Mouse (Mus musculus) CH12.LX (cell line): ENCODE measurements around the gene Brca1. TPM values are rescaled to one million over a fixed set of nuclear protein-coding genes. Genes with fewer than 3 reads are reported as not detected.

Source experiments
- DNase-seq: peaks from one replicate; pipeline ENCODE4 v3.0.0-alpha.2; 2013; ENCODE audit errors: extremely low read depth
- H3K27ac ChIP-seq: 2 replicates; pipeline ENCODE4 v1.5.1; 2012; ENCODE audit warnings: low read depth, mild to moderate bottlenecking, control low read depth, moderate library complexity; ENCODE audit not compliant: insufficient read depth
- H3K27me3 ChIP-seq: replicated peaks from 2 replicates; pipeline ENCODE3; 2012; ENCODE audit warnings: inconsistent platforms
- H3K36me3 ChIP-seq, 2 experiments: replicated peaks in 1 of 2; 2 replicates each; pipeline versions ENCODE3 to v1.6.1; 2012; ENCODE audit warnings: inconsistent platforms in 1 of 2, low read length in 1 of 2, mild to moderate bottlenecking in 1 of 2, mixed read lengths in 1 of 2, moderate library complexity in 1 of 2; ENCODE audit not compliant: control insufficient read depth in 1 of 2, insufficient read depth in 1 of 2
- H3K4me1 ChIP-seq, 2 experiments: 2 replicates each; pipeline ENCODE4 v1.6.1; 2012; ENCODE audit warnings: inconsistent platforms in 1 of 2, moderate library complexity in 1 of 2; ENCODE audit not compliant: insufficient read depth in 2 of 2, control insufficient read depth in 1 of 2
- H3K4me2 ChIP-seq: 2 replicates; pipeline ENCODE4 v1.6.1; 2012; ENCODE audit warnings: low read depth, mild to moderate bottlenecking, control low read depth; ENCODE audit not compliant: poor library complexity, insufficient read depth, severe bottlenecking
- H3K4me3 ChIP-seq, 3 experiments: fragments of 150-350 bp in 1 of 3; sonication (generic) in 1 of 3; replicated peaks in 1 of 3; 2 replicates each; pipeline versions ENCODE3 to v1.5.1; 2011 to 2012; ENCODE audit warnings: low read depth in 2 of 3, low read length in 2 of 3, mild to moderate bottlenecking in 2 of 3, moderate library complexity in 2 of 3, control low read depth in 1 of 3, improper control_type of control experiment in 1 of 3, inconsistent platforms in 1 of 3, mixed read lengths in 1 of 3; ENCODE audit not compliant: poor library complexity in 1 of 3
- H3K79me2 ChIP-seq: replicated peaks from 2 replicates; pipeline ENCODE4 v1.6.1; 2012; ENCODE audit warnings: mild to moderate bottlenecking, moderate library complexity; ENCODE audit not compliant: control insufficient read depth, poor library complexity, insufficient read depth, severe bottlenecking; ENCODE audit errors: extremely low read depth
- H3K9ac ChIP-seq: 2 replicates; pipeline ENCODE4 v1.6.1; 2012; ENCODE audit warnings: low read depth, mild to moderate bottlenecking, control low read depth, moderate library complexity; ENCODE audit not compliant: insufficient read depth
- H3K9me3 ChIP-seq: replicated peaks from 2 replicates; pipeline ENCODE3; 2012; ENCODE audit warnings: low read length, inconsistent platforms, mixed read lengths
- BHLHE40 ChIP-seq: IDR thresholded peaks from 2 replicates; pipeline ENCODE4 v1.6.1; 2011; ENCODE audit warnings: mild to moderate bottlenecking, low read depth, low read length, improper control_type of control experiment
- CHD1 ChIP-seq: IDR thresholded peaks from 2 replicates; pipeline ENCODE4 v1.6.1; 2012; ENCODE audit warnings: low read depth, low read length, improper control_type of control experiment, inconsistent platforms
- CTCF ChIP-seq, 2 experiments: IDR thresholded peaks in 1 of 2; conservative IDR thresholded peaks in 1 of 2; 2 replicates each; pipeline ENCODE4 v1.5.1; 2011 to 2012; ENCODE audit warnings: low read depth in 2 of 2, low read length in 2 of 2, improper control_type of control experiment in 1 of 2, inconsistent platforms in 1 of 2, mild to moderate bottlenecking in 1 of 2, moderate library complexity in 1 of 2
- E2F4 ChIP-seq: IDR thresholded peaks from 2 replicates; pipeline ENCODE4 v1.6.1; 2011; ENCODE audit warnings: low read depth, low read length, improper control_type of control experiment; ENCODE audit not compliant: insufficient replicate concordance
- ELF1 ChIP-seq: IDR thresholded peaks from 2 replicates; pipeline ENCODE4 v1.6.1; 2014; ENCODE audit warnings: low read depth, mild to moderate bottlenecking, inconsistent platforms, low read length, improper control_type of control experiment
- EP300 ChIP-seq: IDR thresholded peaks from 2 replicates; pipeline ENCODE4 v1.6.1; 2011; ENCODE audit warnings: low read length, improper control_type of control experiment
- HCFC1 ChIP-seq: IDR thresholded peaks from 2 replicates; pipeline ENCODE4 v1.6.1; 2012; ENCODE audit warnings: low read depth, mild to moderate bottlenecking, inconsistent platforms, low read length, improper control_type of control experiment
- IRF4 ChIP-seq: IDR thresholded peaks from 2 replicates; pipeline ENCODE4 v1.6.1; 2014; ENCODE audit warnings: low read depth, mild to moderate bottlenecking, inconsistent platforms, low read length, improper control_type of control experiment
- JUND ChIP-seq: conservative IDR thresholded peaks from 2 replicates; pipeline ENCODE4 v1.6.1; 2011; ENCODE audit warnings: low read depth, low read length, improper control_type of control experiment
- MAFK ChIP-seq: IDR thresholded peaks from 2 replicates; pipeline ENCODE4 v1.6.1; 2011; ENCODE audit warnings: low read length, improper control_type of control experiment; ENCODE audit not compliant: insufficient replicate concordance
- MAX ChIP-seq: IDR thresholded peaks from 2 replicates; pipeline ENCODE4 v1.6.1; 2011; ENCODE audit warnings: low read length, improper control_type of control experiment
- MEF2A ChIP-seq: IDR thresholded peaks from 2 replicates; pipeline ENCODE4 v1.6.1; 2014; ENCODE audit warnings: low read depth, mild to moderate bottlenecking, inconsistent platforms, low read length, improper control_type of control experiment, borderline replicate concordance
- MXI1 ChIP-seq: IDR thresholded peaks from 2 replicates; pipeline ENCODE4 v1.6.1; 2011; ENCODE audit warnings: mild to moderate bottlenecking, low read depth, low read length, improper control_type of control experiment
- MYC ChIP-seq: IDR thresholded peaks from 2 replicates; pipeline ENCODE4 v1.6.1; 2011; ENCODE audit warnings: low read depth, mild to moderate bottlenecking, improper control_type of control experiment, low read length
- NELFE ChIP-seq: IDR thresholded peaks from 2 replicates; pipeline ENCODE4 v1.6.1; 2011; ENCODE audit warnings: low read depth, low read length, improper control_type of control experiment
- NRF1 ChIP-seq: IDR thresholded peaks from 2 replicates; pipeline ENCODE4 v1.6.1; 2014; ENCODE audit warnings: low read depth, mild to moderate bottlenecking, inconsistent platforms, low read length, improper control_type of control experiment, moderate library complexity
- PAX5 ChIP-seq: IDR thresholded peaks from 2 replicates; pipeline ENCODE4 v1.6.1; 2012; ENCODE audit warnings: low read length, inconsistent platforms, mixed read lengths
- RAD21 ChIP-seq: IDR thresholded peaks from 2 replicates; pipeline ENCODE4 v1.6.1; 2011; ENCODE audit warnings: low read depth, mild to moderate bottlenecking, low read length, improper control_type of control experiment, moderate library complexity
- SIN3A ChIP-seq: IDR thresholded peaks from 2 replicates; pipeline ENCODE4 v1.6.1; 2012; ENCODE audit warnings: low read length, improper control_type of control experiment, inconsistent platforms
- SMC3 ChIP-seq: IDR thresholded peaks from 2 replicates; pipeline ENCODE4 v1.6.1; 2011; ENCODE audit warnings: low read depth, low read length, improper control_type of control experiment
- TCF12 ChIP-seq: IDR thresholded peaks from 2 replicates; pipeline ENCODE4 v1.6.1; 2014; ENCODE audit warnings: low read depth, mild to moderate bottlenecking, inconsistent platforms, low read length, improper control_type of control experiment
- ZC3H11A ChIP-seq: IDR thresholded peaks from 2 replicates; pipeline ENCODE4 v1.6.1; 2012; ENCODE audit warnings: low read depth, mild to moderate bottlenecking, inconsistent platforms, low read length, improper control_type of control experiment
- ZKSCAN1 ChIP-seq: IDR thresholded peaks from 2 replicates; pipeline ENCODE4 v1.6.1; 2012; ENCODE audit warnings: low read depth, inconsistent platforms, low read length, improper control_type of control experiment, borderline replicate concordance
- ZNF384 ChIP-seq: IDR thresholded peaks from 2 replicates; pipeline ENCODE4 v1.6.1; 2012; ENCODE audit warnings: low read depth, low read length, improper control_type of control experiment, inconsistent platforms
- dilution Hi-C: fragments of 300-500 bp; cut with MboI; formaldehyde crosslinking; loops from 2 replicates; pipeline ENCODE4 v1.14.3; 2020; ENCODE audit warnings: low sequenced_read_pairs; ENCODE audit not compliant: extremely low pct_unique_long_range_greater_than_20kb, extremely low pct_ligation_motif_present
- in situ Hi-C: fragments of 300-500 bp; cut with MboI; formaldehyde crosslinking; loops from 3 replicates; pipeline ENCODE4 v1.14.3; 2019; ENCODE audit warnings: low sequenced_read_pairs, low pct_ligation_motif_present, low pct_unique_long_range_greater_than_20kb, mixed read lengths
- polyA plus RNA-seq: library from polyadenylated mRNA; unstranded; fragments of >175 nt; gene quantifications from 2 replicates; pipeline ENCODE4 v1.2.1, GENCODE M21; 2012; ENCODE audit warnings: low read depth; ENCODE audit not compliant: insufficient read length
- total RNA-seq, 2 experiments: library from RNA; depleted of rRNA; stranded (reverse); fragments of 300-350 nt in 1 of 2; fragments of >200 nt in 1 of 2; gene quantifications; 2 replicates each; pipeline ENCODE4 v1.2.3; 2012 to 2014

Gene Brca1
- total and polyA plus RNA-seq, 3 experiments, result 31.3 to 37.5 (median 33.0) TPM

- dilution Hi-C loops, result no loop called here
- in situ Hi-C loops, result no loop called here
- Histone ChIP-seq H3K27me3 (no peaks in the 10 kb centered on the region), H3K79me2 (no peaks in the 10 kb centered on the region), H3K9ac (no peak overlapping the region), H3K36me3 (peaks cover 85 to 89% of the 10 kb centered on the region in 2 experiments), H3K4me1 (no peaks in the 10 kb centered on the region), H3K4me3 (no peak overlapping the region), H3K9me3 (no peaks in the 10 kb centered on the region), H3K4me2 (no peak overlapping the region), H3K27ac (no peak overlapping the region)
- no peak for DNase-seq
- no peak for TF ChIP-seq CHD1
- no peak for TF ChIP-seq EP300
- no peak for TF ChIP-seq PAX5
- TF ChIP-seq ZKSCAN1, result no peak
- no peak for TF ChIP-seq JUND
- no peak for TF ChIP-seq TCF12
- TF ChIP-seq ELF1, result no peak
These were observed 16.7 kb upstream of the Brca1 start for GRCm38 (mm10) chr11:101568421-101568820.

GRCm38 (mm10) chr11:101562391-101562790 lies 10.6 kb upstream of the Brca1 start:
- H3K4me2 ChIP-seq, result no peak overlapping the region
- H3K4me3 ChIP-seq, result no peak overlapping the region
- no peaks in the 10 kb centered on the region for H3K9me3 ChIP-seq
- peaks cover 5% of the 10 kb centered on the region; the same call in 1 of the 2 replicates for H3K79me2 ChIP-seq
- TF ChIP-seq E2F4 (no peak), MAX (peak; percentile 91), SIN3A (peak; percentile 61; the same call in 1 of the 2 replicates), MYC (peak; percentile 98), BHLHE40 (peak; percentile 30; the same call in 1 of the 2 replicates), MXI1 (0 out of 2 replicates have a peak, but pooled peaks have one; percentile 16), PAX5 (no peak), HCFC1 (peak; percentile 39), SMC3 (peak; percentile 82), MEF2A (peak; percentile 69; the same call in 1 of the 2 replicates), MAFK (no peak), IRF4 (peak; percentile 48; the same call in 1 of the 2 replicates), CTCF (conservative IDR thresholded peaks at IDR 0.05 in 1 of 2, IDR thresholded peaks at IDR 0.05 in 1 of 2; ENCODE audit: low read depth in 2 of 2, low read length in 2 of 2) (peak; percentile 85 to 100), NRF1 (peak; percentile 42; the same call in 1 of the 2 replicates), RAD21 (peak; percentile 62), NELFE (peak; percentile 87; the same call in 1 of the 2 replicates), TCF12 (peak; percentile 58; the same call in 1 of the 2 replicates), ZC3H11A (no peak), JUND (peak; percentile 75), ZNF384 (peak; percentile 75), EP300 (no peak; the same call in 1 of the 2 replicates)
- peaks cover 0 to 8% of the 10 kb centered on the region in 2 experiments; a peak in 1 of 4 replicates for H3K4me1 ChIP-seq
- dilution Hi-C loops (no loop called here), in situ Hi-C loops (no loop called here)
- H3K27me3 ChIP-seq, result no peaks in the 10 kb centered on the region
- H3K36me3 ChIP-seq, result peaks cover 63 to 77% of the 10 kb centered on the region in 2 experiments
- peak; percentile 90 for DNase-seq
- H3K27ac ChIP-seq, result no peak overlapping the region
- H3K9ac ChIP-seq, result no peak overlapping the region
